Mouse (Mus musculus) kidney, embryonic 15.5 days (tissue): ENCODE measurements at regions not wholly inside any gene's neighbourhood (a gene's known extent, or its start where the extent isn't known, plus 50 kb on each side); places are given as distances from the start of the nearest gene placed in this dataset.

ENCODE experiments used
- ATAC-seq: fragments of 200-750 bp; cut with Nextera tagmentation; replicated peaks from 2 replicates; pipeline ENCODE4 v1.8.0; 2017; ENCODE audit warnings: moderate TSS enrichment; ENCODE audit not compliant: low FRiP score
- H3K27ac ChIP-seq: fragments of 300-500 bp; sonication (generic); 2 replicates; pipeline ENCODE4 v1.5.1; 2015; ENCODE audit warnings: mild to moderate bottlenecking, inconsistent platforms
- H3K27me3 ChIP-seq: fragments of 300-500 bp; sonication (generic); 2 replicates; pipeline ENCODE4 v1.6.1; 2015; ENCODE audit warnings: inconsistent platforms
- H3K36me3 ChIP-seq: fragments of 300-500 bp; sonication (generic); 2 replicates; pipeline ENCODE4 v1.6.1; 2015; ENCODE audit warnings: inconsistent platforms
- H3K4me1 ChIP-seq: fragments of 300-500 bp; sonication (generic); 2 replicates; pipeline ENCODE4 v1.6.1; 2015; ENCODE audit warnings: inconsistent platforms
- H3K4me2 ChIP-seq: fragments of 300-500 bp; sonication (generic); 2 replicates; pipeline ENCODE4 v1.6.1; 2015; ENCODE audit warnings: moderate library complexity, mild to moderate bottlenecking, inconsistent platforms
- H3K4me3 ChIP-seq: fragments of 300-500 bp; sonication (generic); replicated peaks from 2 replicates; pipeline ENCODE4 v1.5.1; 2015; ENCODE audit warnings: mild to moderate bottlenecking, inconsistent platforms
- H3K9ac ChIP-seq: fragments of 300-500 bp; sonication (generic); 2 replicates; pipeline ENCODE4 v1.6.1; 2015; ENCODE audit warnings: mild to moderate bottlenecking, inconsistent platforms
- H3K9me3 ChIP-seq: fragments of 300-500 bp; sonication (generic); replicated peaks from 2 replicates; pipeline ENCODE4 v1.6.1; 2016; ENCODE audit warnings: inconsistent platforms
- WGBS: fragments of 180-500 bp; shearing (Covaris S2); methylation state at CpG from one replicate; pipeline ENCODE4 v1.1.7; 2015; ENCODE audit warnings: mixed read lengths; 5-methylcytosine and 5-hydroxymethylcytosine counted together

DNA sequence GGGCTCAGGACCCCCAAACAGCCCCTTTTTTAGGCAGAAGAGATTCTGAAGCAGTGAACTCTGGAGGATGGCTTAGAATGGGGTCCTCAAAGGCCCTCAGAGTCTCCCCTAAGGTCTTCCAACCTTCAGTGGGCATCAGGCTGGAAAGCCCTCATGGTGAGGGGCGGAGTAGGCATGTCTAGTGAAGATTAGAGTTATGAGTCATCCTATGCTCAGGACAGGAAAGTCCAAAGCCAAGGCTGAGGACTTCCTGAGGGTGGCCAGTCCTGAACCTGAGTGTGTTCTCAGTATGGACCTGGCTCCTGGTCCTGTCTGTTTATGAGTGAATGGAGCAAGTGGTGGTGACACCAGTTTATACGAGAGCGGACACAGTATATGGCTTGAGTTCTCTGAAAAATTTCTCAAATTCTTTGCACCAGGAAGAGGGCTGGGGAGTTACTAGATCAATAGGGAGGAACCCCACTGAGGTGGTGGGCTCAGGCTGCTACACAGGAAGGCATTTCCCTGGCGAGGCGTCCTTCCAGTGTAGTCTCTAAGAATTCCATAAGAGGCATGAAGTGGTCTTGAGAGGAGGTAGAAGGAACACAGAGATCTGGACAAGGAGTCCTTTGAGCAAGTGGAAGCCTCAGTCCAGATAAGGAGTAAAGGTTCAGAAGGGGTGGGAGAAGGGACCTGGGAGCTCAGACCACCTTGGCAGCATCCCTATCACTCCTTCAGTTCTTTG is 266.2 kb downstream of the Cyp26b1 start:
- Histone ChIP-seq H3K4me1 (no peaks in the 10 kb centered on the region), H3K36me3 (no peaks in the 10 kb centered on the region), H3K27ac (no peak overlapping the region), H3K9me3 (no peaks in the 10 kb centered on the region), H3K4me3 (no peak overlapping the region), H3K4me2 (no peak overlapping the region), H3K9ac (no peak overlapping the region), H3K27me3 (peaks cover 20% of the 10 kb centered on the region)
- ATAC-seq: no peak
- 76% methylated on average over 5 of the region's 5 CpGs for WGBS

GRCm38 (mm10) chr6:84325384-84326114 is 268.2 kb downstream of the Cyp26b1 start:
- no peak overlapping the region for H3K4me2 ChIP-seq
- H3K9me3 ChIP-seq: no peaks in the 10 kb centered on the region
- H3K36me3 ChIP-seq: no peaks in the 10 kb centered on the region
- WGBS: 65% methylated on average over 5 of the region's 5 CpGs
- no peaks in the 10 kb centered on the region for H3K4me1 ChIP-seq
- peaks cover 31% of the 10 kb centered on the region for H3K27me3 ChIP-seq
- no peak overlapping the region for H3K27ac ChIP-seq
- H3K9ac ChIP-seq: no peak overlapping the region
- no peak overlapping the region for H3K4me3 ChIP-seq
- ATAC-seq: 0 out of 2 replicates have a peak, but pooled peaks have one; percentile 18

GRCm38 (mm10) chr6:84324185-84324584 is 269.5 kb downstream of the Cyp26b1 start:
- Histone ChIP-seq H3K9ac (no peak overlapping the region), H3K4me3 (no peak overlapping the region), H3K4me2 (no peak overlapping the region), H3K36me3 (no peaks in the 10 kb centered on the region), H3K27ac (no peak overlapping the region), H3K9me3 (no peaks in the 10 kb centered on the region), H3K4me1 (no peaks in the 10 kb centered on the region), H3K27me3 (peaks cover 27% of the 10 kb centered on the region)
- 89% methylated on average over 4 of the region's 4 CpGs for WGBS
- no peak for ATAC-seq

- no peaks in the 10 kb centered on the region for H3K36me3 ChIP-seq
- peaks cover 26% of the 10 kb centered on the region for H3K27me3 ChIP-seq
- no peaks in the 10 kb centered on the region for H3K9me3 ChIP-seq
- no peak overlapping the region for H3K27ac ChIP-seq
- H3K4me1 ChIP-seq: 0 out of 2 replicates have a peak, but pooled peaks cover 5% of the 10 kb centered on the region
- no peak overlapping the region for H3K9ac ChIP-seq
- no peak for ATAC-seq
- no peak overlapping the region for H3K4me2 ChIP-seq
- WGBS: 85% methylated on average over 4 of the region's 4 CpGs
- H3K4me3 ChIP-seq: no peak overlapping the region
Observed at GRCm38 (mm10) chr6:84322528-84322927, 271.2 kb downstream of the Cyp26b1 start.

DNA sequence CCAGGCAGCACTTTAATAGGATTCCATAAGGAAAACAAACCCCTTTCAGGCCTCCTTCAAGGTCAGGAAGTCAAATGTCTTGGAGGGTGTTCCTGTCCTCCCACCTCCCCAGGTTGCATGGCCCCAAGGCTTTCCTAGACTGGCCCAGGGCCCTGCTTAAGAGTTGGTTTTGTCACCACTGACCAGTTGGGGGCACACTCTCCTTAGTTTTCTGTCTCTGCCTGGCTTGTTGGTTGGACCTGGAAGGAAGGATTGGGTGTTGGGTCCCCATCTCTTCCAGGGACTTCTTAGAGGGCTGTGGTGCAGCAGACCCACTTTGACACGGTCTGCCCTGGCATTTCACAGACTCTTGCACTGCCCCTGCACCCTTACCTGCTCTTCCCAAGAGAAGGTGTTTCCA is 273.1 kb downstream of the Cyp26b1 start:
- no peak for ATAC-seq
- 61% methylated on average over 1 of the region's 1 CpGs for WGBS
- Histone ChIP-seq H3K36me3 (no peaks in the 10 kb centered on the region), H3K27ac (no peak overlapping the region), H3K9me3 (no peaks in the 10 kb centered on the region), H3K27me3 (peaks cover 23% of the 10 kb centered on the region), H3K4me2 (no peak overlapping the region), H3K4me3 (no peak overlapping the region), H3K9ac (no peak overlapping the region), H3K4me1 (0 out of 2 replicates have a peak, but pooled peaks cover 5% of the 10 kb centered on the region)

- H3K4me2 ChIP-seq: no peak overlapping the region
- WGBS: 12% methylated on average over 4 of the region's 4 CpGs
- H3K27ac ChIP-seq: no peak overlapping the region
- ATAC-seq: no peak
- peaks cover 28% of the 10 kb centered on the region for H3K27me3 ChIP-seq
- 0 out of 2 replicates have a peak, but pooled peaks cover 5% of the 10 kb centered on the region for H3K4me1 ChIP-seq
- H3K36me3 ChIP-seq: no peaks in the 10 kb centered on the region
- no peak overlapping the region for H3K4me3 ChIP-seq
- no peaks in the 10 kb centered on the region for H3K9me3 ChIP-seq
- no peak overlapping the region for H3K9ac ChIP-seq
Observed at GRCm38 (mm10) chr6:84318774-84319173, 274.9 kb downstream of the Cyp26b1 start.

DNA sequence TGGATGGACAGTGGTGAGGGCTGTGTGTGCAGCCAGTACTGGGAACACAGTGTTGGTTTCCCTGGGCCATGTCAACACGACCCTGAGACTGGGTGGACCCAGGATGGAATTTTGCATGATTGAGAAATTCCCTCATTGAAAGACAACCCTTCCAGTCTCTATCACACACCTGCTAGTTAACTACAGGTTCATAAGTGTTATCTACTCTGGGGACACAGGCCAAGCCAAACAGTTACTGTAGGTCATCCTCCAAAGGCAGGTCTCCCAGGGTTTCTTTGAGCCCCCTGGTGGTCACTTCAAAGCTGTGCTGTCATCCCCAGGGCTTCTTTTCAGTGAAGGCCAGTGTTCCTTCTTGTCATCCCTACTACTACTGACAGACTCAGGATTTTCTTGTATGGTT is 276.7 kb downstream of the Cyp26b1 start:
- H3K27me3 ChIP-seq: peaks cover 37% of the 10 kb centered on the region
- H3K36me3 ChIP-seq: no peaks in the 10 kb centered on the region
- H3K9ac ChIP-seq: no peak overlapping the region
- 0 out of 2 replicates have a peak, but pooled peaks cover 5% of the 10 kb centered on the region for H3K4me1 ChIP-seq
- no peak overlapping the region for H3K4me2 ChIP-seq
- H3K9me3 ChIP-seq: no peaks in the 10 kb centered on the region
- WGBS: 96% methylated on average over 1 of the region's 1 CpGs
- H3K4me3 ChIP-seq: no peak overlapping the region
- no peak for ATAC-seq
- no peak overlapping the region for H3K27ac ChIP-seq

- WGBS: 76% methylated on average over 8 of the region's 8 CpGs
- Histone ChIP-seq H3K4me2 (no peak overlapping the region), H3K36me3 (no peaks in the 10 kb centered on the region), H3K9me3 (no peaks in the 10 kb centered on the region), H3K4me3 (no peak overlapping the region), H3K27ac (no peak overlapping the region), H3K4me1 (0 out of 2 replicates have a peak, but pooled peaks cover 10% of the 10 kb centered on the region), H3K27me3 (peaks cover 39% of the 10 kb centered on the region), H3K9ac (no peak overlapping the region)
- no peak for ATAC-seq
Observed at GRCm38 (mm10) chr6:84315175-84315912, 278.4 kb downstream of the Cyp26b1 start.

DNA sequence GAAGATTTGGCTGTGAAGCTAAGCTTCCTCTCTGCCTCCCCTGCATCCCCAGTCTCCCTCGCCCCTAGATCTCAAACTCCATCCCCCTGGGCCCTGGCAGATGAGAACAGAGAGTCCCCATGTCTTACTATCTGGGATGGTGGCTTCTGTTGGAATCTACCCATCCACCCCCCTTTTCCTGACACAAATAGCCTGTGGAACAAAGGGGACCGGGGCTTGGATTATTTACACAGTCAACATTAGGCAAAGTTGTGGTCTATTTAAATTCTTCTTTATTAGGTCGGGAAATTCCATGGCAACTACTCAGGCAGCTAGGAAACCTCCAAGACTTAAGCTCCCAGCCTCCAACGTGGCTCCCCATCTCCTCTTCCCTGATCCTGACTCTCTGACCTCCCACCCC is 279.9 kb downstream of the Cyp26b1 start:
- 35% methylated on average over 4 of the region's 4 CpGs for WGBS
- H3K4me3 ChIP-seq: no peak overlapping the region
- H3K4me1 ChIP-seq: 0 out of 2 replicates have a peak, but pooled peaks cover 8% of the 10 kb centered on the region
- H3K4me2 ChIP-seq: no peak overlapping the region
- H3K36me3 ChIP-seq: no peaks in the 10 kb centered on the region
- no peak overlapping the region for H3K27ac ChIP-seq
- no peak for ATAC-seq
- no peaks in the 10 kb centered on the region for H3K9me3 ChIP-seq
- peaks cover 48% of the 10 kb centered on the region for H3K27me3 ChIP-seq
- H3K9ac ChIP-seq: no peak overlapping the region

DNA sequence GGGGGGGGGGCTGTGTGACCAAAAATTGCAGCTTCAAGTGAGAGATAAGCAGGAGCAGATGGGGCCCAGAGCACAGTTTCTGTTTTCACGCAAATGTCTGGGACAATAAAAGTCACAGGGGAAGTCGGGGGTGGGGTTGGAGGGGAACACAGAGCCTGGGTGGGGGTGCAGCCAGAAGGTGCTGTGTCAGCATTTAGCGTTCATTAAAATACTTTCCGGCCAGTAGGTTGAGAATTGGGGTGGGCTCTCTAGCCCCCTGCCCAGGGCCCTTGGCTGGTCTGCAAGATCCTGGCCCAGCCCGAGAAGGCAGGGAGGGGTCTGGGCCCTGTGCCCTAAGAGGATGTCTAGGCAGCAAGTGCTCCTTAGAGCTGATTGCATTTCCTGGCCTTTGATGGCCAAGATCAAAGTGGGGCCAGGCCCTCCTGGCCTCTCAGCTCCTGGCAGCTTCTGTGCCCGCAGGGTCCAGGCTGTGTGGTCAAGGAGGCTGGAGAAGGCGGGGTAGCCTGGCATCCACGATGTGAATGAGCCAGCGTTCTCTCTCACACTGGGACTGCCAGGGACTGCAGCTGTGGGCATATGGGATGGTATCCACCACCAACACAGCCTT is 283.0 kb downstream of the Cyp26b1 start:
- 20% methylated on average over 9 of the region's 9 CpGs for WGBS
- ATAC-seq: no peak
- H3K9ac ChIP-seq: no peak overlapping the region

GRCm38 (mm10) chr6:84307556-84307955 is 286.2 kb downstream of the Cyp26b1 start:
- Histone ChIP-seq H3K9ac (no peak overlapping the region), H3K9me3 (no peaks in the 10 kb centered on the region), H3K27me3 (peaks cover 48% of the 10 kb centered on the region), H3K27ac (no peak overlapping the region), H3K4me3 (no peak overlapping the region), H3K36me3 (no peaks in the 10 kb centered on the region), H3K4me1 (0 out of 2 replicates have a peak, but pooled peaks cover 5% of the 10 kb centered on the region), H3K4me2 (no peak overlapping the region)
- no peak for ATAC-seq
- WGBS: 80% methylated on average over 3 of the region's 3 CpGs

More for the DNA sequence above, 283.0 kb downstream of the Cyp26b1 start:
- H3K4me1 ChIP-seq: 0 out of 2 replicates have a peak, but pooled peaks cover 5% of the 10 kb centered on the region
- no peaks in the 10 kb centered on the region for H3K9me3 ChIP-seq
- H3K27me3 ChIP-seq: peaks cover 59% of the 10 kb centered on the region
- no peak overlapping the region for H3K4me2 ChIP-seq
- H3K27ac ChIP-seq: no peak overlapping the region
- H3K36me3 ChIP-seq: no peaks in the 10 kb centered on the region
- no peak overlapping the region for H3K4me3 ChIP-seq
